Comparison of ENCODE assay signal across 9 mouse cellular contexts in genomic region chr19:5815928-5816327, GRCm38 (mm10). TPM values are rescaled to one million over a fixed set of nuclear protein-coding genes. Genes with fewer than 3 reads are reported as not detected.
DNase-seq lines count a peak whose midpoint lies in the region; TF ChIP-seq lines count a peak whose summit lies in the region.
"Had no signal": no experiment of that assay in that cellular context is flagged by ENCODE, and none has a peak within 500 bp of the region (broad histone marks: within the 10 kb centered on the region; RNA-seq: fewer than 3 reads in every experiment).

No protein-coding gene starts in this region.

- H3K27ac ChIP-seq in spleen, adult 2 months (ENCODE audit: insufficient read depth, low read length), result peak overlapping the region; percentile 24; the same call in 1 of the 2 replicates
- 0 out of 2 replicates have a peak overlapping the region, but pooled peaks have one; percentile 20 for H3K27ac ChIP-seq in brown adipose tissue, adult 24 weeks (replicated peaks; ENCODE audit: low read depth, low read length)
- peak overlapping the region; percentile 88 for H3K27ac ChIP-seq in small intestine, adult 2 months (ENCODE audit: insufficient read depth, low read depth, low read length)
- H3K27ac ChIP-seq: limb, embryonic 13.5 days had no signal

- no peak for TF ChIP-seq POLR2A in spleen, adult 2 months (IDR thresholded peaks at IDR 0.05; ENCODE audit: low read depth, low read length)
- TF ChIP-seq POLR2A in small intestine, adult 2 months (IDR thresholded peaks at IDR 0.05; ENCODE audit: low read depth, low read length), result no peak

- DNase-seq in spleen, adult 2 months (ENCODE audit: low read depth in 1 of 2, low spot score in 2 of 2), result no peak
- DNase-seq in spleen, adult 18-20 months, result no peak
- DNase-seq in kidney, postnatal 14 days, result peak; percentile 83
- no peak for DNase-seq in urinary bladder, adult 2 months (ENCODE audit: low spot score)
- no peak for DNase-seq in spleen, postnatal 14 days (ENCODE audit: low spot score in 2 of 2)
- DNase-seq in right cerebral cortex, postnatal 4 days, result no peak

- no peaks in the 10 kb centered on the region for H3K36me3 ChIP-seq in spleen, adult 2 months (ENCODE audit: control insufficient read depth, insufficient read depth, low read length)
- H3K36me3 ChIP-seq in small intestine, adult 2 months (ENCODE audit: control insufficient read depth, insufficient read depth, low read length), result no peaks in the 10 kb centered on the region
- H3K36me3 ChIP-seq: limb, embryonic 13.5 days had no signal

- no peak overlapping the region for H3K4me3 ChIP-seq in spleen, adult 2 months (ENCODE audit: extremely low read depth, insufficient read depth, insufficient read length)
- H3K4me3 ChIP-seq in brown adipose tissue, adult 24 weeks (ENCODE audit: insufficient read depth, low read depth, low read length), result no peak overlapping the region
- no peak overlapping the region for H3K4me3 ChIP-seq in small intestine, adult 2 months (ENCODE audit: low read depth, low read length)
- H3K4me3 ChIP-seq: limb, embryonic 13.5 days had no signal

- TF ChIP-seq CTCF in spleen, adult 2 months (IDR thresholded peaks at IDR 0.05; ENCODE audit: extremely low read depth, insufficient read depth, insufficient read length, insufficient replicate concordance), result no peak
- no peak for TF ChIP-seq CTCF in small intestine, adult 2 months (IDR thresholded peaks at IDR 0.05; ENCODE audit: extremely low read depth, insufficient read length, insufficient replicate concordance, low read depth, low read length)

- H3K4me1 ChIP-seq in spleen, adult 2 months (ENCODE audit: control insufficient read depth, insufficient read depth, insufficient read length), result peaks cover 5% of the 10 kb centered on the region; the same call in 1 of the 2 replicates
- H3K4me1 ChIP-seq in brown adipose tissue, adult 24 weeks (ENCODE audit: control insufficient read depth, insufficient read depth, insufficient read length, low read length), result peaks cover 29% of the 10 kb centered on the region
- peaks cover 36% of the 10 kb centered on the region for H3K4me1 ChIP-seq in small intestine, adult 2 months (ENCODE audit: control insufficient read depth, insufficient read depth, insufficient read length, low read length)

- no peaks in the 10 kb centered on the region for H3K27me3 ChIP-seq in spleen, adult 2 months (ENCODE audit: control insufficient read depth, insufficient read depth, low read length)
- H3K27me3 ChIP-seq in small intestine, adult 2 months (ENCODE audit: control insufficient read depth, insufficient read depth, low read length), result no peaks in the 10 kb centered on the region
- H3K27me3 ChIP-seq: limb, embryonic 13.5 days had no signal

- 64% methylated on average over 4 of the region's 4 CpGs for WGBS in spleen, adult 2 months
- 34% methylated on average over 4 of the region's 4 CpGs for WGBS in small intestine, adult 2 months

RNA-seq across cellular contexts. Expression of gene Scyl1, which starts 44.7 kb away (rescaled TPM):
- 65.4 and 68.0 TPM in 2 replicates for polyA plus RNA-seq in spleen, adult 2 months (2012; rRNA removed)
- 49.2 and 54.3 TPM in 2 replicates for polyA plus RNA-seq in brown adipose tissue, adult 24 weeks (2012; ENCODE audit: insufficient read depth, insufficient read length, missing spikeins)
- polyA plus RNA-seq in small intestine, adult 2 months (2012; rRNA removed), result 37.1 and 52.5 TPM in 2 replicates
- polyA plus RNA-seq in urinary bladder, adult 2 months (2012; rRNA removed), result 104 and 123 TPM in 2 replicates

RNA-seq across cellular contexts. Expression of gene Frmd8, which starts 59.1 kb away (rescaled TPM):
- polyA plus RNA-seq in spleen, adult 2 months (2012; rRNA removed), result 42.3 and 43.9 TPM in 2 replicates
- polyA plus RNA-seq in brown adipose tissue, adult 24 weeks (2012; ENCODE audit: insufficient read depth, insufficient read length, missing spikeins), result 6.6 and 7.0 TPM in 2 replicates
- 32.1 and 62.1 TPM in 2 replicates for polyA plus RNA-seq in small intestine, adult 2 months (2012; rRNA removed)
- polyA plus RNA-seq in urinary bladder, adult 2 months (2012; rRNA removed), result 20.7 and 21.6 TPM in 2 replicates

Comparison
In these comparisons a context has a peak if more than half of its experiments do, and no peak if none do; other contexts are left out.
1. H3K27ac ChIP-seq: peak in every context shown above with its lines; median percentile 88 in small intestine, adult 2 months; 24 in spleen, adult 2 months; 20 in brown adipose tissue, adult 24 weeks.